Mouse (Mus musculus) heart, adult 8-10 months (tissue): ENCODE measurements at regions not wholly inside any gene's neighbourhood (a gene's known extent, or its start where the extent isn't known, plus 50 kb on each side); places are given as distances from the start of the nearest gene placed in this dataset.
A peak's percentile ranks its signal among the peaks of the same experiment; 100 is the strongest.

ENCODE experiments used
- DNase-seq: peaks from one replicate; pipeline ENCODE4 v3.0.0; 2022; ENCODE audit warnings: low spot score

GRCm38 (mm10) chr2:46360049-46360712 is 1243.0 kb upstream of the Zeb2 start:
- peak; percentile 21 for DNase-seq

- DNase-seq = no peak
Measured at GRCm38 (mm10) chr2:46358225-46358624, 1241.0 kb upstream of the Zeb2 start.

DNA sequence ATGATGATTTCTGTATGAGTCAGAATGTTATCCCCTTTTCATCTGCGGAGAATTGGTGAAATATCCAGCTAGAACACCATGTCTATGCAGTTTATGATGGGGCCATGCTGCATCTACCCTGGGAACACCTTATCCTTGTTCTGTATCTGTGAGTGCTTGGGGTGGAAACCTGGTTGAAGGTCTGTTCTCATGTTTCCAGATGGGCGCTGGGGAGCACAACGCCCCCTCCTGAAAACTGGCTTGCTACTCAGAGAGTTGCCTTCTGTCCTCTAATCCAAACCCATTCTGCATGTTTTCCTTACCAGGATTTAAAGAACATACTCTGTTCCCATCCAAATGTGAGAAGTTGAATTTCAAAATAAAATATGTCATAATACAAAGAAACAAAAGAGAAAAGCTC is 1239.5 kb upstream of the Zeb2 start:
- DNase-seq = no peak

DNA sequence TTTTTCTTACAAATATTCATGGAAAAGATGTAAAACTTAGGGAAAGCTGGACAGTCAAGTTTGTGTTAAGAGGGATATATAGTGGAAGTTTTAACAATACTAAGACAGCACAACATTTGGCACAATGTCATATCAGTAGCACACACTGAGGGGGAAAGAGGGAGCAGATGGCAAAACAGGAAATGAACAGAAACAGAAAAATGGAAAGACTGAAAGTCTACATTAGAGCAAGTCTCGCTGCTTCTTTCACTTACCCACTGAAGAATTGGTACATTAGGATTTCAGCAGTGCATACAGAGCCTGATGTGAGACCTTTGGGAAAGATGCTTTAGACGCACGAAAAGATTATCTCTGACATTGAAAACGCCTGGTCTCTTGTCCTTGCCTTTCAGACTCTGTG is 1223.5 kb upstream of the Zeb2 start:
- DNase-seq = no peak

DNA sequence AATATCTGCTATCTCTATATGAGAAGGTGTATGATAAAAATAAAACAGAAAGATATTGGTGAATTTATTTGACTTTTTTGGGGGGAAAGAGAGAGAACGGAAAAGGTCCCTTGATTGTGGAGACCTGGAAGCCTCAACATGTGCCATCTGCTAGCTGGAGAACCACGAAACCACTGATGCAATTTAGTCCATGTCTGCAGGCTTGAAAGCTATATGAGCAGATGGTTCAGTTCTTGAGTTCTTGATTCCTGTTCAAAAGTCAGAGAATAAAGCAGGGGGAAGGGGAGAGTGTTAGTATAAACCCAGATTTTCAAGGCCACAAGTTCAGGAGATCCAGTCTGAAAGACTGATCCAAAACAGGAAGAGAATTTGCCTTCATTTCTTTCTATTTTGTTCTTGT is 1199.5 kb upstream of the Zeb2 start:
- no peak for DNase-seq

- no peak for DNase-seq
Measured at GRCm38 (mm10) chr2:46315243-46315642, 1198.0 kb upstream of the Zeb2 start.

- no peak for DNase-seq
Measured at GRCm38 (mm10) chr2:46307582-46308153, 1190.5 kb upstream of the Zeb2 start.

GRCm38 (mm10) chr2:46302627-46303026 is 1185.4 kb upstream of the Zeb2 start:
- DNase-seq = no peak

- DNase-seq = no peak
Measured at GRCm38 (mm10) chr2:46297274-46297843, 1180.2 kb upstream of the Zeb2 start.

DNA sequence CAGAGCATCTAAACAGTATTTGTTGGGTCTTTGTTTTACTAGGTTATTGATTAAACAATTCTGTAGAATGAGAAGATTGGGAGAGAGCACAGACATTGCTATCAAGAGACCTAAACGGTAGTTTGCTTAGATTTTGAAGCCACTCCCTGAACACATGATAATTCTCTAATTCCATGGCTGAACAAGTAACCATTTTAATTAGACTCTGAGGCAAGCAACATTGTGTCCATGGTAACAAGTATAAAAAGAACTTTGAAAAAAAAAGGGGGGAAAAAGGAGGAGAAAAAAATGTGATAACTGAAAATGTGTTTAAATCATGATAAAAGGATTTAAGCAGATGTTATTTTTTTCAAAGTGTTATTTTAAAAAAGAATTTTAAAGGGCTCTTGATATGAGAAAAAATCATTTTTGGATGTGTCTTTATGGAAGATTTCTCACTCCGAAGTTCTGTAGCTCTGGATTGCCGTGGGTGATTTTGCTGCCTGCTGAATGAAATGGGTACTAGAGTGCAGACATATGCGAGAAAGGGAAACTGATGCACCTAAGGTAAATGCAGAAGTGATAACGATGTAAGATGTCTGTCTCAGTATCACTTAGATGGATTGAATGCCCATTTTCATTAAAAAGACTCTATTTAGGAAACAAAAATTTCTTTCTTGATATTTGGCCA is 1166.9 kb upstream of the Zeb2 start:
- no peak for DNase-seq

GRCm38 (mm10) chr2:46280822-46281221 is 1163.6 kb upstream of the Zeb2 start:
- DNase-seq = no peak

DNA sequence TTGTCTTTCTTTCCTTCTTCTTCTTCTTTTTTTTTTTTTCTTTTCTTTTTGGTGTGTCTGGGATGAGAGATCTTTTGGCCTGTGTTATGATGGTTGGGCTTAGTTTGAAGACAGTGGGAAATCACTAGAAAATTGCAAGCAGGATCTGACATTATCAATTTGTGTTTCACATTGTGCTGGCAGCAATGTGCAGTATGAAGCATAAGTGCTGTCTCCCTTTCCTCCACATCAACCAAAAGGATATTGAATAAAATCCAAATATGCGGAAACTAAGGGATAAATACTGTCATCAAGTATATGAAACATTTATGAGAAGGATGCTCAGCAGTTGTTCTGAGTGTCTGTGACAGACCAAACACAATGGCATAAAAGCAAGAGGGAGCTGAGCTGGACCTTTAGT is 1144.4 kb upstream of the Zeb2 start:
- DNase-seq = no peak

DNA sequence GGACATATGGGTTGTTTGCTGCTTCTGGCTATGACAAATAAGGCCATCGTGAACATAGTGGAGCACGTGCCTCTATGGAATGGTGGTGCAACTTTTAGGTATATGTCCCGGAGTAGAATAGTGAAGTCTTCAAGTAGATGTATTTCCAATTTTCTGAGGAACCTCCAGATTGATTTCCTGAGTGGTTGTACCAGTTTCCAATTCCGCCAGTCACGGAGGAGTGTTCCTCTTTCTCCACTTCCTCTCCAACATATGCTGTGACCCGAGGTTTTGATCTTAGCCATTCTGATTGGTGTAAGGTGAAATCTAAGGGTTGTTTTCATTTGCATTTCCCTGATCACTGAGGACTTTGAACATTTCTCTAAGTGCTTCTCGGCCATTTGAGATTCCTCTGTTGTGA is 1134.4 kb upstream of the Zeb2 start:
- DNase-seq = peak; percentile 3

DNA sequence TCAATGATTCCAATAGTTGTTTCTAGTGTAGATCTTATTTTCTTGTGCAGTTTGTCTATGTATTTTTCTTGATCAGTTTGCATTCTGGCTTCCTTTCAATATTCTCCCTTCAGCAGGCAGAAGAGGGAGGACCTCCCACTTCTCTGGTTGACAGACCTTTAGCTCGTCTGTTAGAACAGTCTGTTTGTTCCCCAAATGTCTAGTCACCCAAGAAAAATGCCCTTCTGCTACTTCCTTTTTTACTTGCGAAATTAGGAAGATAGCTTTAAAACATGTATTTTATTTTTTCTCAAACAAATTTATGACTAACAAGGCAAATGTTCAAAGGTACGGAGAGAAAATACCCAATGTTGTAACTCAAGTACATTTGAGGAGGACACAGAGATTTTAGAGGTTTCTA is 1128.5 kb upstream of the Zeb2 start:
- peak; percentile 11 for DNase-seq

GRCm38 (mm10) chr2:46244697-46245096 is 1127.5 kb upstream of the Zeb2 start:
- DNase-seq = no peak

- no peak for DNase-seq
Measured at GRCm38 (mm10) chr2:46242806-46243205, 1125.6 kb upstream of the Zeb2 start.

GRCm38 (mm10) chr2:46239874-46240273 is 1122.7 kb upstream of the Zeb2 start:
- DNase-seq = no peak

DNA sequence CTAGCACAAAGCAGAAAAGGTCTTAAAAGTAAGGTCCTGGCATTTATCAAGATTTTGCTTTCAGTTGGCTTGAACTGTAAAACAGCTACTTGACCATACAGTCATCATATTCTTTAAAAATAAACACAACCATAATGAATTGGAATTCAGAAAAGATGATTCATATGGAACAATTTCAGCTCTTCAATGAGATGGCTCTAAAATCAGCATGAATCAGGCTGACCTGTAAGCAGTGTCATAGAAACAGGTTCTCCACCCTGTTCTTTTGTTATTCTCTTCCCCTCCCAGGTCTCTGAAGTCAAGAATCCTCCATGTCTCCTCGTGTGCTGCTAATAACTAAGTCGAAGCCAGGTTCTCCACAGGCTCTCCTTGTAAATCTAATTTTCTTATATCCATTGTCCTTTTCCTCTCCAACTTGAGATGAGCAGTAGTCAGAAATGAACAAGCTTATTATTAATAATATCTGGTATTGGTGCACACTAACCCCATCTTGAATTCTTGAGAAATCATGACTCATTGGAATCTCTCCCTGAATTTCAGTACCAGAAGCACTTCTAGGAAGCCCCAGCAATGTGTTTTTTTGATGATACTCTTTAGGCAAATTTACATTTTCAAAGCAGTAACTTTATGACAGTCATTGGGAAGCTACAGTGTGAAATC is 1113.7 kb upstream of the Zeb2 start:
- DNase-seq = no peak

DNA sequence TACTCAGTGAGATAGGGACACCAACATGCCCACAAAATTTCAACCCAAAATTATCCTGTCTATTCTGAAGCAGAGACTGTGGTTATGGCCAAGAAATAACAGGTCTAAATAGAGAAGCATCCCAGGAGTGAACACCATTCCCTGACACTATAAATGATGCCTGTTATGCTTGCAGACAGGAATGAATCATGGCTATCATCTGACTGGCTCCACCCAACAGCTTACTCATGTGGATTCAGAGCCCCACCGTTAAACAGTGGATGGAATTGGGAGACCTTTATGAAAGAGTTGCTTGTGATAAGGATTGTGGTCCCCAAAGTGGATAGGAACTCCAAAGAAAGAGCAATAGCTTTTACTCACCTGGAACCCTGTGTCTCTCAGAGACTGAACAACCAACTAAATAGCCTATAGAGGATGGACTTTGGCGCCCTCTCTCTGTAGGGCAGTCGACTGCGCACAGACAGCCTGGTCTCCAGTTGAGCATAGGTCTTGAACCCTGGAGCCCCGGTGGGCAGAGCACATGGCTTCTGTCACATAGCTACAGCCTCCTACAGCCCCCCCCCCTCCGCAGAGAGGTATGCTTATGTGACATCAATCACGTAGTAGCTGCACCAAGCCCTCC is 1101.3 kb upstream of the Zeb2 start:
- no peak for DNase-seq

DNA sequence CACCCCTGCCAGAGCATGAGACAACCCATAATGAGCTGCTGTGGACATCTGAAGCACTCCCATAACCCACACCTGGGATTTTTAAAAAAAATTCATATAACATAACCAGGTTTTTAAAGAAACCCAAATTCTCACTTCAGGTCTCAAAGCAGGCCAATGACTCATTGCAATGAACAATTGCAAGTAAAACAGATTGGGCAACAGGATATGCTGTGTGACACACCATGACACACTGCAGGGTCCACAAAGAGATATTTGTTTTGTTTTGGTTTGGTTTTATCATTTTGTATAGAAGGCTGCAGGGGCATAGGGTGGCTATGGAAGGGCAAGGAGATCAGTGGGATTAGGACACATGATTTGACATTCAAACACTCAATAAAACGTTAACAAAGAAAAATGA is 1082.1 kb upstream of the Zeb2 start:
- no peak for DNase-seq

DNA sequence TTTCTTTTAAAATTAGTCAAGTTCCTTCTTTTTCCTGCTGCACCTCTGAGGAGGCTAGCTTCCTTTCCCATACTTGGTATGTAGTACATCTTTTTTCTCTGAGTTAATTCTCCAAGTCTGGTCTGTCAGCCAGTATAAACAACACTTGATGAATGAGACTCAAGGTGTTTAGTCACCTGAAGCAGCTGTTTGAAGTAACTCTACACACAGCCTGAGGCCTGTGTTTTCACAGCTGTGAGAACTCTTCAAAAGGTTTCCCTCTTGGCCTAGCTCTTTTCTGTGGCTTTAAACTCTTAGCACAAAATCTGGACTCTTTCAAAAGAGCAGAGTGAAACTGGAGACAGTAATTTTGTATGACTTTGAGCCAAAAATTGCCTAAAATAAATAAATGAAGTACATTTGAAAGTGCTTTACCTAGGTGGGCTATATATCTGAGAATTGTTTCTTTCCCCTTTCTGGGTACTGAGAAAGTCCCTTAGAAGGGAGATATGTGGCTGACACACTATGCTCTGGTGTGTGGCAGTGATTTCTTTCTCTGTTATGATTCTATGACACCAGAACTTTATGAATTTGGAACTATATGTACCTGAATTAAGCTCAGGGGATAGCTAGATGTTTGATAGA is 1070.2 kb upstream of the Zeb2 start:
- DNase-seq = no peak

DNA sequence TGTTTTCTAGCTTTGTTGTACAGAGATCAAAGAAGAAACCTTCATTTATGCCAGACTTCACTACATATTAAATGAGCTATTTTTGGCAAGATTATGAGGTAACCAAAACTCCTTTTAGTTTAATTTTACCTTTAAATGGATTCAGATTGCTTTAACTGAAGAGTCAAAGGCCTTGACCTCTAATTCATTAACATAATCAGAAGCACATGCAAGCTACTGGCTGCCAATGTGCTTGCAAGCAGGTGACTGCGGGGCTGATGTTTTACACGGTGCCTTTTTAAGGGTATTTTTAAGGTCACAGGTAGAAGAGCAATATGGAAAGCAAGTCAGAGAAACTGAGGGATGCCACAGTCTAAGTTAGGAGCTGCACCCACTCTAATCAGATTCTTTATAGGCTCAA is 1066.0 kb upstream of the Zeb2 start:
- DNase-seq = no peak
